Mouse (Mus musculus): Measurements from ENCODE around the gene Thbs3. TPM values are rescaled to one million over a fixed set of nuclear protein-coding genes. Genes with fewer than 3 reads are reported as not detected.
A peak's percentile ranks its signal among the peaks of the same experiment; 100 is the strongest.

Thbs3 gene
- total RNA-seq, 2 experiments from 2014 or later: 37.0 to 50.7 TPM

- peak; percentile 77 to 88 for DNase-seq (ENCODE audit: extremely low spot score in 1 of 2, low spot score in 1 of 2)
Observed at GRCm38 (mm10) chr3:89246261-89247100, 31.5 kb downstream of the Thbs3 start, which contains the start of gene Trim46. Gene Trim46, minus strand, starts transcription at chr3:89246309.

GRCm38 (mm10) chr3:89247466-89247865, 32.5 kb downstream of the Thbs3 start:
- DNase-seq (ENCODE audit: extremely low spot score in 1 of 2, low spot score in 1 of 2): no peak

- DNase-seq (ENCODE audit: extremely low spot score in 1 of 2, low spot score in 1 of 2): peak in 1 of 2 experiments; percentile 57
Observed at GRCm38 (mm10) chr3:89250435-89251040, 35.6 kb downstream of the Thbs3 start.

- DNase-seq (ENCODE audit: extremely low spot score in 1 of 2, low spot score in 1 of 2): no peak
Observed at GRCm38 (mm10) chr3:89251365-89251895, 36.5 kb downstream of the Thbs3 start.

- DNase-seq (ENCODE audit: extremely low spot score in 1 of 2, low spot score in 1 of 2): no peak
Observed at GRCm38 (mm10) chr3:89254994-89255393, 40.0 kb downstream of the Thbs3 start.

GRCm38 (mm10) chr3:89256177-89256576, 41.2 kb downstream of the Thbs3 start:
- DNase-seq (ENCODE audit: extremely low spot score in 1 of 2, low spot score in 1 of 2): no peak

GRCm38 (mm10) chr3:89259076-89259475, 44.1 kb downstream of the Thbs3 start, which contains the start of gene Dpm3:
Gene Dpm3, plus strand, starts transcription at chr3:89259358.
- DNase-seq (ENCODE audit: extremely low spot score in 1 of 2, low spot score in 1 of 2): no peak

- no peak for DNase-seq (ENCODE audit: extremely low spot score in 1 of 2, low spot score in 1 of 2)
Observed at GRCm38 (mm10) chr3:89260211-89260610, 45.2 kb downstream of the Thbs3 start.

- DNase-seq (ENCODE audit: extremely low spot score in 1 of 2, low spot score in 1 of 2): no peak
Observed at GRCm38 (mm10) chr3:89262417-89262816, 47.4 kb downstream of the Thbs3 start.

GRCm38 (mm10) chr3:89266439-89266893, 51.5 kb downstream of the Thbs3 start:
- DNase-seq (ENCODE audit: extremely low spot score in 1 of 2, low spot score in 1 of 2): peak; percentile 58 to 66

- no peak for DNase-seq (ENCODE audit: extremely low spot score in 1 of 2, low spot score in 1 of 2)
Observed at GRCm38 (mm10) chr3:89268916-89269315, 53.9 kb downstream of the Thbs3 start.

GRCm38 (mm10) chr3:89270051-89270755, 55.2 kb downstream of the Thbs3 start, which contains the start of gene Slc50a1:
Gene Slc50a1, minus strand, starts transcription at chr3:89270570.
- peak; percentile 83 to 84 for DNase-seq (ENCODE audit: extremely low spot score in 1 of 2, low spot score in 1 of 2)

GRCm38 (mm10) chr3:89270891-89271290, 55.9 kb downstream of the Thbs3 start:
- peak in 1 of 2 experiments; percentile 44 for DNase-seq (ENCODE audit: extremely low spot score in 1 of 2, low spot score in 1 of 2)

GRCm38 (mm10) chr3:89271760-89272159, 56.8 kb downstream of the Thbs3 start:
- no peak for DNase-seq (ENCODE audit: extremely low spot score in 1 of 2, low spot score in 1 of 2)

GRCm38 (mm10) chr3:89276061-89276460, 61.1 kb downstream of the Thbs3 start:
- no peak for DNase-seq (ENCODE audit: extremely low spot score in 1 of 2, low spot score in 1 of 2)

Small RNAs within 50 kb of the gene (microRNA-seq; reads per million reads assigned to microRNA genes)
- gene Mir92b: 8,720 to 14,450 reads per million in 2 experiments

Other genes with a start within 250 kb of the Thbs3 start
- gene Rusc1, start 121.9 kb upstream of the Thbs3 start, total RNA-seq (2021): 100 to 1,000 TPM; 132 to 145 TPM
- not detected for gene Gm43738, start 114.1 kb upstream of the Thbs3 start, total RNA-seq (2021)
- 10 to 100 TPM; 86.4 to 99.0 TPM for gene Fdps, start 113.2 kb upstream of the Thbs3 start, total RNA-seq (2021)
- not detected for gene Pklr, start 79.0 kb upstream of the Thbs3 start, total RNA-seq (2021)
- gene Hcn3, start 55.0 kb upstream of the Thbs3 start, total RNA-seq (2021): 10 to 100 TPM; 10.7 to 16.7 TPM
- gene Clk2, start 50.4 kb upstream of the Thbs3 start, total RNA-seq (2021): 10 to 100 TPM; 39.0 to 46.7 TPM
- gene Scamp3, start 37.7 kb upstream of the Thbs3 start, total RNA-seq (2021): 10 to 100 TPM; 67.8 to 73.3 TPM
- gene Fam189b, start 32.0 kb upstream of the Thbs3 start, total RNA-seq (2021): 10 to 100 TPM; 57.1 to 61.7 TPM
- 10 to 100 TPM; 59.9 to 63.6 TPM for gene Gba, start 12.3 kb upstream of the Thbs3 start, total RNA-seq (2021)
- gene Mtx1, start 11.9 kb downstream of the Thbs3 start, total RNA-seq (2021): 100 to 1,000 TPM; 102 TPM
- under 1 TPM; 0.89 to 0.91 TPM for gene Muc1, start 13.9 kb downstream of the Thbs3 start, total RNA-seq (2021)
- 10 to 100 TPM; 79.2 to 87.4 TPM for gene Krtcap2, start 30.8 kb downstream of the Thbs3 start, total RNA-seq (2021)
- 10 to 100 TPM; 86.4 to 96.0 TPM for gene Trim46, start 31.1 kb downstream of the Thbs3 start, total RNA-seq (2021)
- gene Dpm3, start 44.2 kb downstream of the Thbs3 start, total RNA-seq (2021): 10 to 100 TPM; 51.1 to 71.0 TPM
- gene Slc50a1, start 55.4 kb downstream of the Thbs3 start, total RNA-seq (2021): 10 to 100 TPM; 39.5 to 49.3 TPM
- 1 to 10 TPM; 7.1 to 7.6 TPM for gene Efna1, start 66.0 kb downstream of the Thbs3 start, total RNA-seq (2021)
- gene Efna3, start 107.8 kb downstream of the Thbs3 start, total RNA-seq (2021): 10 to 100 TPM; 77.1 to 82.6 TPM
- under 1 TPM; 0.68 to 0.98 TPM for gene Efna4, start 122.8 kb downstream of the Thbs3 start, total RNA-seq (2021)
- 100 to 1,000 TPM; 109 to 112 TPM for gene Adam15, start 134.8 kb downstream of the Thbs3 start, total RNA-seq (2021)
- gene Dcst2, start 146.8 kb downstream of the Thbs3 start, total RNA-seq (2021): under 1 TPM; 0.20 to 0.42 TPM
- not detected for gene Dcst1, start 150.1 kb downstream of the Thbs3 start, total RNA-seq (2021)
- gene Zbtb7b, start 179.6 kb downstream of the Thbs3 start, total RNA-seq (2021): 10 to 100 TPM; 12.3 to 14.4 TPM
- gene Lenep, start 187.6 kb downstream of the Thbs3 start, total RNA-seq (2021): 1 to 10 TPM; 3.7 to 5.0 TPM
- 10 to 100 TPM; 32.4 to 33.3 TPM for gene Flad1, start 196.7 kb downstream of the Thbs3 start, total RNA-seq (2021)
- 1 to 10 TPM; 2.4 to 3.0 TPM for gene Cks1b, start 203.2 kb downstream of the Thbs3 start, total RNA-seq (2021)
- 10 to 100 TPM; 11.9 to 13.5 TPM for gene Shc1, start 203.3 kb downstream of the Thbs3 start, total RNA-seq (2021)
- gene Pygo2, start 215.0 kb downstream of the Thbs3 start, total RNA-seq (2021): 10 to 100 TPM; 55.4 to 59.7 TPM
- gene Pbxip1, start 221.5 kb downstream of the Thbs3 start, total RNA-seq (2021): 10 to 100 TPM; 40.0 to 46.4 TPM
- gene Pmvk, start 239.4 kb downstream of the Thbs3 start, total RNA-seq (2021): 10 to 100 TPM; 31.3 to 37.9 TPM

Measured in layer of hippocampus, postnatal 25 days (tissue).